ENCODE assay signal across 9 mouse cellular contexts in genomic region chr3:54587127-54587995, GRCm38 (mm10).
DNase-seq lines count a peak whose midpoint lies in the region; ATAC-seq and TF ChIP-seq lines count a peak whose summit lies in the region.
"Had no signal": no experiment of that assay in that cellular context is flagged by ENCODE, and none has a peak within 500 bp of the region (broad histone marks: within the 10 kb centered on the region; RNA-seq: fewer than 3 reads in every experiment).

No protein-coding gene starts in this region.

- no peaks in the 10 kb centered on the region for H3K36me3 ChIP-seq in lung, embryonic 14.5 days (ENCODE audit: insufficient read depth)
- H3K36me3 ChIP-seq in embryonic facial prominence, embryonic 12.5 days, result no peaks in the 10 kb centered on the region
- no peaks in the 10 kb centered on the region for H3K36me3 ChIP-seq in stomach, embryonic 15.5 days
- H3K36me3 ChIP-seq: neural tube, embryonic 12.5 days had no signal

- H3K4me2 ChIP-seq in lung, embryonic 14.5 days, result peak overlapping the region; percentile 40
- H3K4me2 ChIP-seq in embryonic facial prominence, embryonic 12.5 days (replicated peaks), result peak overlapping the region; percentile 27
- H3K4me2 ChIP-seq in stomach, embryonic 15.5 days, result peak overlapping the region; percentile 37
- H3K4me2 ChIP-seq: neural tube, embryonic 12.5 days had no signal

- H3K27ac ChIP-seq in lung, embryonic 14.5 days (ENCODE audit: low read depth), result no peak overlapping the region
- H3K27ac ChIP-seq in embryonic facial prominence, embryonic 12.5 days, result peak overlapping the region; percentile 80
- H3K27ac ChIP-seq in stomach, embryonic 15.5 days, result no peak overlapping the region
- H3K27ac ChIP-seq: neural tube, embryonic 12.5 days had no signal

- no peak overlapping the region for H3K9ac ChIP-seq in lung, embryonic 14.5 days
- H3K9ac ChIP-seq in embryonic facial prominence, embryonic 12.5 days, result no peak overlapping the region
- H3K9ac ChIP-seq in stomach, embryonic 15.5 days, result no peak overlapping the region
- H3K9ac ChIP-seq: neural tube, embryonic 12.5 days had no signal

- H3K4me3 ChIP-seq in lung, embryonic 14.5 days (ENCODE audit: low read depth, low read length), result no peak overlapping the region
- no peak overlapping the region for H3K4me3 ChIP-seq in embryonic facial prominence, embryonic 12.5 days
- no peak overlapping the region for H3K4me3 ChIP-seq in stomach, embryonic 15.5 days (replicated peaks)
- H3K4me3 ChIP-seq: neural tube, embryonic 12.5 days had no signal

- peak; percentile 52 for DNase-seq in lung, embryonic 14.5 days
- DNase-seq in lung, postnatal 4 days, result no peak
- peak; percentile 23 to 29 for DNase-seq in left cerebral cortex, postnatal 36 days (ENCODE audit: low spot score in 2 of 2)
- no peak for DNase-seq in cerebellum, adult 18-20 months
- no peak for DNase-seq in retina, postnatal 1 day
- DNase-seq in urinary bladder, adult 18-20 months (ENCODE audit: low spot score in 2 of 2), result no peak

- ATAC-seq in lung, embryonic 14.5 days (ENCODE audit: insufficient read depth), result no peak
- ATAC-seq in embryonic facial prominence, embryonic 12.5 days (ENCODE audit: insufficient number of reproducible peaks, insufficient read depth, low FRiP score, low TSS enrichment), result no peak; the same call in 1 of the 2 replicates
- ATAC-seq in stomach, embryonic 15.5 days (ENCODE audit: insufficient read depth, low FRiP score, low read depth), result no peak

- H3K4me1 ChIP-seq in lung, embryonic 14.5 days (ENCODE audit: insufficient read depth), result no peaks in the 10 kb centered on the region
- H3K4me1 ChIP-seq in embryonic facial prominence, embryonic 12.5 days, result peaks cover 14% of the 10 kb centered on the region
- no peaks in the 10 kb centered on the region for H3K4me1 ChIP-seq in stomach, embryonic 15.5 days
- H3K4me1 ChIP-seq: neural tube, embryonic 12.5 days had no signal

- H3K27me3 ChIP-seq in lung, embryonic 14.5 days (ENCODE audit: insufficient read depth, low read length), result no peaks in the 10 kb centered on the region
- H3K27me3 ChIP-seq in embryonic facial prominence, embryonic 12.5 days, result no peaks in the 10 kb centered on the region
- H3K27me3 ChIP-seq in stomach, embryonic 15.5 days (replicated peaks), result no peaks in the 10 kb centered on the region
- H3K27me3 ChIP-seq: neural tube, embryonic 12.5 days had no signal

- H3K9me3 ChIP-seq in lung, embryonic 14.5 days (ENCODE audit: low read depth, low read length), result no peaks in the 10 kb centered on the region; the same call in 1 of the 2 replicates
- H3K9me3 ChIP-seq in embryonic facial prominence, embryonic 12.5 days, result no peaks in the 10 kb centered on the region
- H3K9me3 ChIP-seq in stomach, embryonic 15.5 days, result no peaks in the 10 kb centered on the region
- H3K9me3 ChIP-seq: neural tube, embryonic 12.5 days had no signal

- TF ChIP-seq CTCF in lung, embryonic 14.5 days (IDR thresholded peaks at IDR 0.05; ENCODE audit: low read depth), result no peak

- intact Hi-C loops in left cerebral cortex, postnatal 36 days (cut with DNase I), result loop anchor here (10.0 kb wide), 1 partner anchor 233 kb away; no protein-coding TSS in a partner anchor

- WGBS in lung, embryonic 14.5 days, result 53% methylated on average over 21 of the region's 21 CpGs
- WGBS in embryonic facial prominence, embryonic 12.5 days, result 32% methylated on average over 21 of the region's 21 CpGs
- WGBS in stomach, embryonic 15.5 days, result 51% methylated on average over 21 of the region's 21 CpGs

Comparison
In these comparisons a context has a peak if more than half of its experiments do, and no peak if none do; other contexts are left out.
1. DNase-seq: peak in lung, embryonic 14.5 days (single experiment) and left cerebral cortex, postnatal 36 days (2 of 2); none in lung, postnatal 4 days (0 of 2), cerebellum, adult 18-20 months (0 of 2), retina, postnatal 1 day (single experiment) and urinary bladder, adult 18-20 months (0 of 2).
2. Peak in every context shown above with its lines, with median percentiles within 50 percentile points of each other: H3K4me2 ChIP-seq.